Mouse (Mus musculus) left cerebral cortex, adult 9 months (tissue): ENCODE measurements around the gene Csmd2.

Source experiments
- DNase-seq, 2 experiments: peaks; one replicate each; pipeline ENCODE4 v3.0.0; 2022; ENCODE audit warnings: low spot score in 2 of 2

Csmd2 gene

DNA sequence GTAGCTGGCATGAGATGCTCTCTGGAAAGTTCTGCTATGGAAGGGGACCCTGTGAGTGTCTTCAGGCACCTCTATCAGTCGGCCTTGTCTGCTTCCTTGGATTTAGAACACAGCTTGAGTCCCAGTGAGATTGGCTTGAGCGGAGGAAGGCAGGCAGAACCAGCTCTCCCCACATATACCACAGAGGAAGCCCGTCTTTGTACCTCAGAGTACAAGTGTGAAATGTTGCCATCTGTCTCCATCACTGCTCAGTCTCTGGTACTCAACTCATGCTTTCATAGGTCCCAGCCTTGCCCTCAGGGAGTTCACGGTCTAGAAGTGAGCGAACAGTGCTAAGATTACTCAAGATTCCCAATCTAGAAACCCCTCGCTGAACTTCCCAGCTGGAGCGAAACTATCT, 352.8 kb downstream of the Csmd2 start:
- DNase-seq, result peak in 1 of 2 experiments; percentile 14

DNA sequence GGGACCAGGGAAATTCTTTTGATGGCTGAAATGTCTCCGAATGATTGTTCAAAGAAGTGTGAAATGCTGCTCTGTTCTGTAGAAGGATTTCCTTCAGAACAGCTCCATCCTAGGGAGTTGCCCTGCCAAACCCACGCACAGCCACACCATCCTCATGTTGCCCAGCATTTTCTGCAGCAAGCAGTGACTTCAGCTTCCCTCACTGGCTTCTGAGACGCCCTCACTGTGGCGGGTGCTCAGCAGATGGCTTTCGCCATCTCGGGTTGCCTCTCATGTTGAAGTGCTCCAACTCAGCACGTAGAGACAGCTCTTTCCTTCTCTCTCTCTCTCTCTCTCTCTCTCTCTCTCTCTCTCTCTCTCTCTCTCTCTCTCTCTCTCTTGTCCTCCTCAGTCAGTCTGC, 353.7 kb downstream of the Csmd2 start:
- DNase-seq, result peak in 1 of 2 experiments; percentile 52

DNA sequence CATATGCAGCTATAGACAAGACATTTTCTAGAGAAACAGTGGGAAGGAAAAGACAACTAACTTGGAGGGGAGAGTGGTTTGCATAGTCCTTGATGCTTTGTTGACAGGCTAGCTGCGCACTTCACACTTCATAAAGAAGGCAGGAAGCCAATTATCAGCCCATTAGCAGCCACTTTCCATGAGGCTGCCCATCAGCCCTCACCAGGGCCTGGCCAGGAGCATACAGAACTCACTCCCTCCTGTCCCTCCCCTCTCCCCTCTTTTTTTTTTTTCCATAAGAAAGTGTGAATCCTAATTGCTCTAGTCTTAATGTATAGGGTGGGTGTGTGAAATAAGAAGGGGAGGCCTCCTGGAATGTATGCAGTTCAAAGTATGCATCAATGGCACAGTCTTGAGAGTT, 354.6 kb downstream of the Csmd2 start:
- DNase-seq, result no peak

DNA sequence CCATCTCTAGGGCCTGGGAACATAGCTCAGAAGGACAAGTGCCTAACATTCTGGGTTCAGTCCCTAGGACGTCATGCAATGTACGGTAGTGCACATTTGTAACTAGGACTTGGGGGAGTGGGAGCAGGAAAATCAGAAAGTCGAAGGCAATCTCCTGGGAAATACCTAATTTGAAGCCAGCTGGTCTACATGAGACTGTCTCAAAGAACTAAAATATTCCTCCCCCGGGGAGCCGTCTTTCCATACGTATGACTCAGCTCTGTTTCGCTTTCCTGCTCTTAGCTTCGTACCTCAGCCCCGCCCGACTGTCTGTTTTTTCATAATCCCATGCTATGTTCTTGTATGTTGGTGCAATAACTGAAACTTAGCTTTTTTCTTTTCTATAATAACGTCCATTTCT, 371.1 kb downstream of the Csmd2 start:
- DNase-seq, result peak; percentile 58 to 68

DNA sequence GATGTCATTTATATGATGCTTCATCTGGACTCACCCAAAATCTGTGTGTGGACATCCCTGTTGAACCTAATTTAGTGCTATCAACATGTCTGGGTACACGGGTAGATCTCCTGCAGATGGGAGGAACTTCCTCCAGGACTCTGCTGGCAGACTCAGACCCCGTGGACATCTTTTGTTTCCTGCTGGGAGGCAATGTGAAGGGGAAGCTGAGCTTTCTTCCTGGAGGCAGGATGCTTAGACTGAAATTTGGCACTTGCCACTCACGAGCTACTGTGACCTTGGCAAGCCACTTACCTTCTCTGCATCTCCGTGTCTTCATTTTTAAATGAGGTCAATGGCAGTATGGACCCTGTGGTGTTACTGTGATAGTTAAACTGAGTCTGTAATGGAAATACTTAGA, 378.2 kb downstream of the Csmd2 start:
- no peak for DNase-seq

DNA sequence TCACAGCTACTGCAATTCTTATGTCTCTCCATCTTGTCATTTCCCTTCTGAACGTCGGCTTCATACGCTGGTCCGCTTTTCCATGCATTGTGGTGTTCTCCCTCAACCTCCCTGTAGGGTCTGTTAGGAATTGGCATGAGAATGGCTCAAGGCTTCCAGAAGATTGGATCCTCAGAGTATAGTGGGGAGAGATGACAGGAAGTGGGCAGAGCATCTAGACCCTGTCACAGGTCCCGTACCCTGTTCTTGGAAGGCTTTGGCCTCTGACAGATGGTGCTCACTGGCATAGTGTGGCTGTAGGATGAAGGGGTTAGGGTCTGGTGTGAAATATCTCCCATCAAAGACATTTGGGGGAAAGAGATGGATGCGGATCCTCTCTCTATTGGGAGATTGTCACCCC, 380.4 kb downstream of the Csmd2 start:
- no peak for DNase-seq

DNA sequence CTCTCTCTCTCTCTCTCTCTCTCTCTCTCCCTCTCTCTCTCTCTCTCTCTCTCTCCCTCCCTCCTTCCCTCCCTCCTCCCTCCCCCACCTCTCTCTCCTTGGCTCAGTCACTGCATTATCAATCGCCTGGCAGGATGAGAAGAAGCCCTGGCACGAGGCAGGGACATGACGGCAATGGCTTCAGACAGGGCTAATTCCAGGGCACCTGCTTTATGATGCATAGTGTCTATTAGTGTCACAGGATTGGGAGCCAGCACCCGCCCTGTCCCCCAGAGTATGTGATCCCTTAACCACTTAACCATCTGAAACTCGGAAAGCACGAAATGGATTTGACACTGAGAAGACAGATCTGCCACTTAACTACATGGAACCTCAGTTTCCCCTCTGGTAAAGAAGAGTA, 384.1 kb downstream of the Csmd2 start:
- DNase-seq, result no peak

DNA sequence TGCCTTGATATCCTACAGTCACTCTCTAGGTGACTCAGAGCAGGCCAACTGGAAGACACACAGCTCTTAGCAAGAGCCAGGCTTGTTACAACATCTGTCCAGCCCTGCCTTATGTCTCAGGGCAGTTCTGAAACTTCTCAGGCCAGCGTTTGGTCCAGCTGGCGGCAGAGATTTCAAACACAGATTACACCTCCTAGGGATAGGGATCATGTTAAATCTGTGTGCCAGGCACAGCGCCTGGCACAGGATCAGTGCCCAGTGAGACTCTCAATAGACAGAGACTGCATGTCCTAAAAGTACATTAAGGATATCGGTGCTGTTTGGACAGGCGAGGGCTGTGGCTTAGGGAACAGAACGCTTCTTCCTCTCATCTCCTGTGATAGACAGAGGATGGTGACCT, 385.5 kb downstream of the Csmd2 start:
- no peak for DNase-seq

DNA sequence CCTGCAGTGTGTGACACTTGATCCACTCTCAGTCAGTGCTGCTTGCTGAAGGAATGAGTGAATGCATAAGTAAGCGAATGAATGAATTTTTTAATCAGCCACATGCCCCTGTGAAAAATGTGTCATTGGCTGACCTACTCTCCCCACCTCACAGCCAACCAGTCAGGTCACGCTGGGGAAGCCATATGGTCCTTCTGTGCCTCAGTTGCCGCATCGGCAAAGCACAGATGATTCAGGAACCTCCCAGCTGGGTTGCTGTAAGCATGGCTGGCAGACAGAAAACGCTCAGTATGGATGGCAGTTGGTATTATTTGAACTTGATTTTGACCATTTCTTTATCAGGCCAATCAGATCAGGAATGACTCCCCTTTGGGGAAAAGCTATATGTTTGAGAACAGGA, 386.4 kb downstream of the Csmd2 start:
- no peak for DNase-seq

DNA sequence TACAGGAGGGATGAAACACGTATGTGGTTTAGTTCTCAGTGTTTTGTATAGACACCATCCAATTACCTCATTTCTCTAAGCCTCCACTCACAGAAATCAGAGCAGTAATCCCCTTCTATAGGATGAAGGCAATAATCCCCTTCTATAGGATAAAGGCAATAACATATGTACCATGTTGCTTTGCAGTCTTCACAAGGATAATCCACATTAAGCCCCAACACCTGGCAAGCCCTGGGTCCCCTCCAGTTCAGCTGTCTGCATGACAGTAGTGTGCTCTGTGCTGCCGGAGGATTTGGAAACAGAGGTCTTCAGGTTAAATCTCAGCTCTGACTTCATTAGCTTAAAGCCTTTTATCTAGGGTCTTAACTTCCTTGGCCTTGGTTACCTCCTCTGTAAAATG, 391.3 kb downstream of the Csmd2 start:
- no peak for DNase-seq

DNA sequence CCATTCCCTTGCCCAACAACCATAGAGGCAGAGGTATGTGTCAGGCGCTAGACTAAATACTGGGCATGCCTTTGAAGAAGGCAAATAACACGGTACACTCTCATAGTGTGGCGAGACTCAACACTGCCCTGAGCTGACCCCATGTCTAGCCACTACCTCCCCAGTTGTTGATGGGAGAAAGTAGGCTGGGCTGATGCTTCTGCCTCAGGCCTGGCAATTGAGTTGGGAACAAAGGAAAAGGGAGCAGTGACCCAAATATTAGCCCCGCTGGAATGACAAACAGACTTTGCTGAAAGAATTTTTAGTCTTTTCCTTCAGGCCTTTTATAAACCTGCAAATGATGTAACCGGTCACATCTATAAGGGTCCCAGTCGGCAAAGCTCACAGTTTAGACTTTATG, 393.7 kb downstream of the Csmd2 start:
- DNase-seq, result no peak

DNA sequence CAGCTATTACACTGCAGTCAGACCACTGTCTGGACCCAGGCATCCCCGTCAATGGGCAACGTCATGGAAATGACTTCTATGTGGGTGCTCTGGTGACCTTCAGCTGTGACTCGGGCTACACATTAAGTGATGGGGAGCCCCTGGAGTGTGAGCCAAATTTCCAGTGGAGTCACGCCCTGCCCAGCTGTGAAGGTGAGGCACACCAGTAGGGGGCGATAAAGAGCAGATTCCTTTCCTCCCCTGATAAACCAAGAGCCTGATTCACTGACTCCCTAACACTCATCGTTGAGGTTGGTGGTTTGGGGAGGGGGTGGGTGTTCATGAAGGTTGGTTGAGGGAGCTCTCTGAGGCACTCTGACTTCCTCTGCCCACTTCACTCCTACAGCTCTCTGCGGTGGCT, 396.1 kb downstream of the Csmd2 start:
- DNase-seq, result no peak

DNA sequence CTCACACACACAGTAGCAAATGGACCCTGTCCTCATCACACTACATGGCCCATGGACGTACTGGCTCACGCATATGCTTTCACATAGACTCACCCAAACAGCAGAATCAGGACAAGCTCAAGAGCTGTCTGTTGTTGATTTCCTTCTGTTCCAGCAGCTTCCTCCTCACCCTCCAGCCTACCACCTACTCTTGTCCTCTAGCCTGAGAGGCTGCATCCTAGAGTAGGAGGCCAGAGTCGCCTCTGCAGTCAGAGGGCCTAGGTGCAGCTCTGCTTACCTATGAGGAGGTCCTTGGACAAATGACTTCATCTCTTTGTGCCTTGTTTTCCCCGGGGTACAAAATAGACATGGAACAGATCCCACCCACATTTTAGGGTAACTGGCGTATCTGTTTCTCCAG, 403.8 kb downstream of the Csmd2 start:
- no peak for DNase-seq

DNA sequence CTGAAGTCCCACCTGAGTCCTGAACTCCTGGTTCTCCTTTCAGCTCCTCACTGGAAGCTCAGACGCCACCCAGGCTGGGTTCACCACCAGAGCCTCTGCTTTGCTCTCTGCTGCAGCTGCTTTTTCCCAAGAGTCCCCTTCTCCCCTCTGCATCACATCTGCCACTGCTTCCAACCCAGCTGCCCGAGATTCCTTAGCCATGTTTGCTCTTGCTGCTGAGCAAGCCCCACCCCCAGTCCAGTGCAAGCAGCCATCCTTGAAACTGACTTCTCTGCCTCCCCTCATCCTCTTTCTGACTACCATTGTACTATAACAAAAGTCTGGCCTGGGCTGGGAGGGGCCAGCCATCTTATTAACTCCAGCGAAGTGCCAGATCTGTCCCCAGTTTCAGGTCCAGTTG, 404.6 kb downstream of the Csmd2 start:
- no peak for DNase-seq

DNA sequence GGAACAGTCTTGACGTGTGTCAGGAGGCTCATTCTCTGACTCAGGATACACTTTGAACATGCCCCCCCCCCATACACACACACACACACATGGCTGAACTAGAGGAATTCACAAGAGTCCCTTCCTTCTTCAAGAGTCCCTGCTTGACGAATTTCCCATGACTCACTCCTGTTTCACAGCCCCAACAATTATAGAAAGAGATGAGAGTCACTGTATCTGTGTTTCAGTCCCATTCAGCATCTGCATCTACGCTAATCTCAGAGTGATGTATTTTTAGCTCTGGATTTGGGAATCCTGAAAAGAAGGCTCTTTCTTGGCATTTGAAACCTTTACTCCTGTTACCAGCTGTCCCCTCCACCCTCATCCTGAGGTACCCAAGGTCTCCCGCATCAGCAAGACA, 406.2 kb downstream of the Csmd2 start:
- no peak for DNase-seq

DNA sequence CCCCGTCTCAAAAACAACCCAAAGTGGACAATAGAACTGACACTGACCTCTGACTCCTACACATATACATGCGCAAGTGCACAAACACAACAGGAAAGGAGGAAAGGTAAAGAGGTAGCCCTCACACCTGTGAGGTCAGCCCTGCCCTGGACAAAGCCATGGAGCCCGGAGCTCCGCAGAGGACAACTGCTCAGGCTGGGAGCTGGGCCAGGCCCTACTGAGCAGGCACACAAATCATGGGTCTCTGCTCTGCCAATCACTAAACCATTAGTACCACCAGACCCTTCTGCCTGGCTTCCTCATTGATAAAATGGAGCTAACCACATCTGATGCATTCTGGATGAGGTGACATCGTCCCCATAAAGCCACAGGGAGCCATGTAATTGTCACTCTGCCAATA, 409.0 kb downstream of the Csmd2 start:
- DNase-seq, result no peak

DNA sequence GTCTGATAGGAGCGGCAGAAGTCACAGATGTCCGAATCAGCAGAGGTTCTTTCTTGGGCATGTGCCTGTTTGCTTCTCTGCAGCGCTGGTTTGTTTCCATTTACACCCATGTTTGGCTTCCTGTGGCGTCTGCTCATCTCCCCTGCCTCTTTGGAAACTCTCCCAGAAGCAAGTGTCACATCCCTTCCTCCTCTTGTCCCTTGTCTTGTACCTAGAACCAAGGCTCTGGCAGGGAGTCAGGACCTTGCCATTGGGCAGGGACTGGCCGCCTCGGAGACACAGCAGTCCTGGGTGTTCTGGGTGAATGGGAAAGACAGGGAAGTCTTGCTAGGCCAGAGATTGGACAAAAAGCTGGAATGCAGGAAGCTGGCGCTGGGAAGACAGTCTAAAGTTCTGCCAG, 410.1 kb downstream of the Csmd2 start:
- no peak for DNase-seq

DNA sequence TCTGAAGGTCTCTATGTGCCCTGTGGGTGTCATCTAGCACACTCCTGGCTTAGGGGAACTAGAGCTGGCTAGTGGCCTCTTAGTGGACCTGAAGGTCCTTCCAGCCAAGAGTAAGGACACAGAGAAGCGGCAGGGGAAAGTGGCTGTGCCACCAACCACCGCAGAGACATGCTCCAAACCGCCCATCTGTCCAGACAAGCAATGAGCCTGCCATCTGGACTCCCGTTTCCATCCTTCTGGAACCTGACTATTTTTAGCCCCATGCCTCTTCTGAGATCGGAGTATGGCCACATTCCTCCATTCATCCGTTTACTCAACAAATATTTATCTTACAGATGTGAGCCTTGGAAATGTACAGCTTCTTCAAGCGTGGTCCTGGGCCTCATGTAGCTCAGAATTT, 411.3 kb downstream of the Csmd2 start:
- DNase-seq, result peak in 1 of 2 experiments; percentile 84

DNA sequence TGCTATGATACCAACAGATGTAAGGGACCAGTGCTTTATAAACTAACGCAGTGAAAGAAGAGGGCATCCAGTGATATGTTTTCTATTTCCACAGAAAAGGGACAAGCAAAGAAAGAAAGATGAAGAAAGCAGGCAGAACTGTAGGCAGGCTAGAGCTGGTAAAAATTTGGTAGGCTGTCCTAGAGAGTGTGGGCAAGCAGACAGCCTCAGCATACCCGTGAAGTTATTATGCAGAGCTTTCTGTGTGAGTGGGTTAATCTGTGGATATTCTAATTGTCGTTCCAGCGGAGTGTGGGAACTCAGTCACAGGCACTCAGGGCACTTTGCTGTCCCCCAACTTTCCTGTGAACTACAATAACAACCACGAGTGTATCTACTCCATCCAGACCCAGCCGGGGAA, 412.4 kb downstream of the Csmd2 start:
- DNase-seq, result no peak

DNA sequence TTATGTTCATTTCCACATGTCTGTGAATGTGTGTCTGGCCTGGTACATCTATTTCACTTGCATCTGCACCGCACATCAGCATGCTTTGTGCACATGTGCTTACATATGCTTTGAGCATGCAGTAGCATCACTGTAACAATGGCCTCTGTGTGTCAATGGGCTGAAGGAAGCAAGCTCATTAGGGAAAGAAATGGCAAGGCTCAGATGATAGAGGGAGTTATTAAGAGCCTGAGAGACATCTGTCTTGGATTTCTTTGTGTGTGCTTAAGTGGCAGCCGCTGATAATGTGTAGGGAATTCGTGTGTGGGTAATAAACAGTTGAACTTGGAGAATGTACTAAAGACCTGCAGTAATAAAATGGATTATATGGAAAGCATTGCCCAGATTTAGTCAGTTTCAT, 413.9 kb downstream of the Csmd2 start:
- DNase-seq, result no peak

DNA sequence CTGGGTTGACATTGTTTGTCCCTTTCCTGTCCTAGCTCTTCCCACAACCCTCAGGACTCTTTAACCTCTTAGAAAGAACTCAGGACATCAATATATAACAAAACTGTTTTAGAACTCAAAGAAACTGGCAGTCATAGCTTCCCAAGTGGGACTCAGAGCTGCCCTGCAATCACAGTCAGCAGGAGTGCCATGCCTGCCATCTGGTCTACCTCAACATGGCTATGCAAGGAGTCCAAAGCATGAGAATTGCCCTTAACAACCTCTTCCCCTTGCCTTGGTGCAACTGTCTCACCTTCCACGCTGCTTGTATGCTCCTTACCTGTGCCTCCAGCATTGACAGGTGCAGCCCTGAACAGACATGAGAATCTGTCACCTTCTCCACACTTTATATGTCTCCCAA, 415.0 kb downstream of the Csmd2 start:
- no peak for DNase-seq

DNA sequence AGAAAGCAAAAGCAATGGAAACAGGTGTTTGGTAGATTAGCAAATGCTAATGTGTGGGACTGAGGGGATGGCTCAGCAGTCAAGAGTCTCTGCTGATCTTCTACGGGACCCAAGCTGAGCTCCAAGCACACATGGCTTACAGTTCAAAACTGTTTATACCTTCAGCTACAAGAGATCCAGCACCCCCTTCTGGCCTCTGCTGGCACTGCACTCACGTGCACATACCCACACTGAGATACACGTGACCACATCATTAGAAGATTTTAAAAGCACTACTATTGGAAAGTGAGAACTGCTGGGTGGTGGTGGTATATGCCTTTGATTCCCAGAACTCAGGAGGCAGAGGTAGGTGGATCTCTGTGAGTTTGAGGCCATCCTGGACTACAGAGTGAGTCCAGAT, 417.9 kb downstream of the Csmd2 start:
- DNase-seq, result no peak

DNA sequence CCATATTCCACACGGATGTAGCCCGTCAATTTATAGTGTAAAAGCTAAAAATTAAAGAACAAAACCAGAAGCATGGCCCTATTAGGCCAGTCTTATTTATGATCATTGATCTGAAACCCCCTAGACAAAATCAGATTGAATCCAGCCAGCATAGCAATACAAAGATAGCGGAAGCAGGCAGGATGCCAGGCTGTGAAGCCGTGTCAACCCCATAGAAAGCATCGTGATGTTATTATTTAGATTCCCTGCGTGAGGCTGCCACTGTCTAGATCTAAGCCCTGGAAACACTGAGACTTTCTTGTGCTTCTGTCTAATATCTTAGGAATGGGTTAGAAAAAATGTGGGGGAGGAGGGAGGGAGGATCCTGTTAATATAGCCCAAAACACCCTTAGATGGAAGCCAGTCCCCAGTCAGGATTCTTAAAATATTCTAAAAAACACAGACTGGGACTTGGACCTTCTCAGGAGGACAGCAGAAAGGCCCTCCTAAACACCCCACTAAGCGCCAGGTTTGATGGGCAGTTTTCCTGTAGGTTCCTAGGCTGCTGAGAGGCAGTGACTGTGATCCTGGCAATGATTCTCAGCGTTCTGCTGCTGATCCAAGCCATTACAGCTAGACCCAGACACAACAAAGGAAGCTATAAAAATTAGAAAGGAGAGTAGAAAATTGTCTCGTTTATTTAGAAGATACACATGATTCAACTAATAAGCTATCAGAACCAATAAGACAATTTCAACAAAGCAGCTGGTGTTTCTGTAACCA, 419.6 kb downstream of the Csmd2 start:
- DNase-seq, result no peak

DNA sequence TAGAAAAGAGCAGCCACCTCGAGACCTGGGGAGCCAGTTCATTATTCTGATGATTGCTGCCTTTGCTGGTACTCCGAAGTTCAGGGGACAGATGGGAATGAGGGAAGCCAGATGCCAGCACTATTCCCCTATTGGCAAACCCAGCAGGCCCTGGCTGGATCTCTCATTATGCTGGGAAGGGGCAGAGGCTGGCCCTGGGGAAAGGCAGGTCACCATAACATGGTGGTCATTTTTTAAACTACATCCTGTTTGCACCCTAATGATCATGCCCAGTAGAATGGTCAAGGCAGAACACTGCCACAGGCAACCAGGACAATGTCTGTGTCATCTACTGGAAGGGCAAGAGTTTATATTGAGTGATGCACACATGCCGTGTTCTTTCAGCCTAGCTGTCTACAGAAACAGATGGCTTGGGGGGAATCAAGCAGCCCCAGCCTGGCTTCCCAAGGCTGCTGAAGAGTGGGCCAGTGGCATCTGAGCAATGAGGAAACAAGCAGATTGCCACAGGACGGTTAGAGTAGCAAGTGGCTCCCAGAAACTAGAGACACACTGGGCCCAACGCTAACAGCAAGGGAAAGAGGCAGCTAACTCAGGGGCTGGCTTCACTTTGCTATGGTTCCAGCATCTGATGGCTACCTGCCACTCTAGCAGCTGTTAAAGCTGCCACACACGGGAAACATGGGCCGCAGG, 424.4 kb downstream of the Csmd2 start:
- DNase-seq, result no peak
